Mouse (Mus musculus) C2C12 (cell line): ENCODE results near the gene Mrgbp.

Source experiments
- CTCF ChIP-seq: IDR thresholded peaks from one replicate; pipeline ENCODE4 v1.5.1; 2011; ENCODE audit not compliant: control insufficient read depth, insufficient read depth, insufficient read length
- MAX ChIP-seq: IDR thresholded peaks from one replicate; pipeline ENCODE4 v1.6.1; 2011; ENCODE audit warnings: mild to moderate bottlenecking, control low read depth
- MYOG ChIP-seq: IDR thresholded peaks from one replicate; pipeline ENCODE4 v1.6.1; 2011; ENCODE audit not compliant: control insufficient read depth, insufficient read length; ENCODE audit errors: extremely low read depth

DNA sequence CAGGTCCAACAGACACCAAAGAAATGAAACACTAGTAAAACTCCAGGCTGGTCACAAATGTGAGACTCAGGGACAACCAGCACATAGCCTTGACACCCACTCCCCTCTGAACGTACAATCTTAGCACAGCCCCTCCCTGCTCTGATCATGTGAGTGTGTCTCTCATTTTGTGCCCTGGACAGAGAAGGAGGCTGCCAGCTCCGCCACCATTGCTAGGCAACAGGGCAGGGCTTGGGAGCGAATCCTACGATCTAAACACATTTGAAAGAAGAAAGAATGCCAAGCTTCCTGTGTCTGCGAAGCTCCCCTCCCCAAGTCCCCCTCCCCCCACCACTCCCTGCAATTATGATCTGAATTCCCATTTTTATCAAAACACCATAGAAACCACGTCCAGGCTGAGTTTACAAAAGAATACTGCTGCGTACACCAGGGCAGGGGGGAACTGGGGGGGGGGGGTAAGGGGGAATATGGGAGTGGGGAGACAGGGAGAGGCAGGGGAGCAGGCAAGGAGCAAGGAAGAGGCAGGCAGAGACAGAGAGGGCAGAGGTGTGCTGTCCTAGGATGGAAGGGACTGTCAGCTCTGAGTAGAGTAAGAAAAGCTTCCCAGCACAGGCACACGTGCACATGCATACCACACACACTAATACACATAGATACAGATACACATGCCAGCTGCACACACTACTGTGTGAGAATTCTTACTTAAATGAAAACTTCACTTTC is 33.6 kb upstream of the Mrgbp start:
- TF ChIP-seq CTCF (no peak), MAX (no peak), MYOG (no peak)
